Mouse (Mus musculus) CD4-positive, CD25-positive, alpha-beta regulatory T cell, adult 9 weeks (primary cell): Measurements from ENCODE around the gene Slco6c1. TPM values are rescaled to one million over a fixed set of nuclear protein-coding genes. Genes with fewer than 3 reads are reported as not detected.

Experiments used
- polyA plus RNA-seq: library from polyadenylated mRNA; unstranded; fragments of 100-300 nt; shearing (Covaris generic); gene quantifications from one replicate; pipeline ENCODE4 v1.2.1, GENCODE M21; 2017

Slco6c1 gene
- polyA plus RNA-seq, result not detected

DNA sequence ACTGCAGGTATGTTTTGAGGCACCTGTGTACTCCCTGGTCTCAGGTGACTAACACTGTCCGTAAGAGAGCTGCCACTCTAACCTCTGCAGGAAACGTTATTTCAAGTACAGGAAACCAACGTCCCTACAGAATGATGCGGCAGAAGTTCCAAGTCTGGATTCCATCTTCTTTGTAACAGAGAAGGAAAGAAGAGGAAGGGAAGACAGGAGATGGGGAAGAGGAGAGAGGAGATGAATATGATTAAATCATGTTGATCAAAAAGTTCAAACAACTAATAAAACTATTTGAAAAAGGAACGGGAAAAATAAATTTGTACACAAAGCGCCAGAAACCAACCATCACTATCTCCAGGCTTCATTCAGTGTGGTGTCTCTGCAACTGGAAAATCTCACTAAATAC, at the start of gene Slco6c1:
TSS of gene Slco6c1 (minus strand) at position 101 of the 400 bp plus-strand sequence.

